Mouse (Mus musculus): ENCODE measurements around the gene Ttyh2. TPM values are rescaled to one million over a fixed set of nuclear protein-coding genes. Genes with fewer than 3 reads are reported as not detected.

The Ttyh2 gene
- polyA plus RNA-seq, 1 experiment from 2014 or later, result 17.3 TPM

- H3K27ac ChIP-seq (ENCODE audit: low read length), result no peak overlapping the region
- peak overlapping the region; percentile 38 for H3K9ac ChIP-seq (ENCODE audit: low read length)
- ATAC-seq (ENCODE audit: insufficient read depth, low FRiP score), result no peak
- H3K4me2 ChIP-seq (ENCODE audit: low read depth, low read length), result 0 out of 2 replicates have a peak overlapping the region, but pooled peaks have one; percentile 14
- no peak overlapping the region for H3K4me3 ChIP-seq (replicated peaks; ENCODE audit: low read length)
- H3K27me3 ChIP-seq (ENCODE audit: control insufficient read depth, insufficient read depth, low read length), result no peaks in the 10 kb centered on the region
- H3K36me3 ChIP-seq (ENCODE audit: control insufficient read depth, insufficient read depth, low read length), result no peaks in the 10 kb centered on the region
- 35% methylated on average over 11 of the region's 11 CpGs for WGBS
- no peaks in the 10 kb centered on the region for H3K9me3 ChIP-seq (replicated peaks; ENCODE audit: control insufficient read depth, low read length)
- no peaks in the 10 kb centered on the region for H3K4me1 ChIP-seq (ENCODE audit: control insufficient read depth, insufficient read depth, low read length)
Measured at GRCm38 (mm10) chr11:114736913-114737624, 61.8 kb downstream of the Ttyh2 start.

GRCm38 (mm10) chr11:114740598-114740997, 65.4 kb downstream of the Ttyh2 start:
- Histone ChIP-seq H3K9ac (ENCODE audit: low read length) (no peak overlapping the region), H3K4me1 (ENCODE audit: control insufficient read depth, insufficient read depth, low read length) (no peaks in the 10 kb centered on the region; the same call in 1 of the 2 replicates), H3K27me3 (ENCODE audit: control insufficient read depth, insufficient read depth, low read length) (no peaks in the 10 kb centered on the region), H3K4me3 (replicated peaks; ENCODE audit: low read length) (no peak overlapping the region), H3K9me3 (replicated peaks; ENCODE audit: control insufficient read depth, low read length) (no peaks in the 10 kb centered on the region), H3K36me3 (ENCODE audit: control insufficient read depth, insufficient read depth, low read length) (no peaks in the 10 kb centered on the region), H3K27ac (ENCODE audit: low read length) (no peak overlapping the region), H3K4me2 (ENCODE audit: low read depth, low read length) (no peak overlapping the region)
- WGBS, result 43% methylated on average over 10 of the region's 10 CpGs
- no peak for ATAC-seq (ENCODE audit: insufficient read depth, low FRiP score)

GRCm38 (mm10) chr11:114741451-114741850, 66.2 kb downstream of the Ttyh2 start:
- ATAC-seq (ENCODE audit: insufficient read depth, low FRiP score), result no peak
- Histone ChIP-seq H3K4me3 (replicated peaks; ENCODE audit: low read length) (no peak overlapping the region), H3K36me3 (ENCODE audit: control insufficient read depth, insufficient read depth, low read length) (no peaks in the 10 kb centered on the region), H3K27me3 (ENCODE audit: control insufficient read depth, insufficient read depth, low read length) (no peaks in the 10 kb centered on the region), H3K4me1 (ENCODE audit: control insufficient read depth, insufficient read depth, low read length) (no peaks in the 10 kb centered on the region; the same call in 1 of the 2 replicates), H3K4me2 (ENCODE audit: low read depth, low read length) (no peak overlapping the region), H3K9me3 (replicated peaks; ENCODE audit: control insufficient read depth, low read length) (no peaks in the 10 kb centered on the region), H3K9ac (ENCODE audit: low read length) (no peak overlapping the region), H3K27ac (ENCODE audit: low read length) (no peak overlapping the region)
- WGBS, result 40% methylated on average over 6 of the region's 6 CpGs

- peak overlapping the region; percentile 9 for H3K4me2 ChIP-seq (ENCODE audit: low read depth, low read length)
- no peak overlapping the region for H3K27ac ChIP-seq (ENCODE audit: low read length)
- peak; percentile 27; the same call in 1 of the 2 replicates for ATAC-seq (ENCODE audit: insufficient read depth, low FRiP score)
- 1% methylated on average over 12 of the region's 12 CpGs for WGBS
- H3K27me3 ChIP-seq (ENCODE audit: control insufficient read depth, insufficient read depth, low read length), result no peaks in the 10 kb centered on the region
- H3K9me3 ChIP-seq (replicated peaks; ENCODE audit: control insufficient read depth, low read length), result no peaks in the 10 kb centered on the region
- 0 out of 2 replicates have a peak overlapping the region, but pooled peaks have one; percentile 2 for H3K4me3 ChIP-seq (replicated peaks; ENCODE audit: low read length)
- H3K36me3 ChIP-seq (ENCODE audit: control insufficient read depth, insufficient read depth, low read length), result no peaks in the 10 kb centered on the region
- H3K9ac ChIP-seq (ENCODE audit: low read length), result peak overlapping the region; percentile 55; the same call in 1 of the 2 replicates
- no peaks in the 10 kb centered on the region; the same call in 1 of the 2 replicates for H3K4me1 ChIP-seq (ENCODE audit: control insufficient read depth, insufficient read depth, low read length)
Measured at GRCm38 (mm10) chr11:114745134-114745533, 69.9 kb downstream of the Ttyh2 start.

DNA sequence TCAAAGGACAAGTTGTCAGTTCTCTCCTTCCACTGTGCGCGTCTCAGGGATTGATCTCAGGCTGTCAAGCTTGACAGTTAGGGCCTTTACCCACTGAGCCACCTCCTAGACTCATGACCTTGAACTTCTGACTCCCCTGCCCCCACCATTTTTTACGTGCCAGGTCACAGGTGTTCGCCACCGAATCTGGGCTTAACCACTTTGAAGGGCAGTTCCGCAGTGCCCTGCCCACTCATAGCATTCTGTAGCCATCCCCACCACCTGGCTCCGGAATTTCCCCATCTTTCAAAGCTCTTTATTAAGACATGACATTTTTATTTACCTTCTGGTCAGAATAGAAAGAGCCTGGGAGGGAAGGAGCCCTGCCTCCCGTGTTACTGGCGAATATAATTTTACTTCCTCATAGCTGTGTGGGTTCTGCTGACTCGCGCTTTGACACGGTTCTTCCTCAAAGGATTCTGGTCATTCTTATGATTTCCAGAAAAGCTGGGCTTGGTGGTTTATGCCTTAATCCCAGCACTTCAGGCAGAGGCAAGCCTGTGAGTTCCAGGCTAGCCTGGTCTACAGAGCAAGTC, 72.4 kb downstream of the Ttyh2 start:
- peak; percentile 53; the same call in 1 of the 2 replicates for ATAC-seq (ENCODE audit: insufficient read depth, low FRiP score)
- WGBS, result 41% methylated on average over 12 of the region's 12 CpGs
- no peak overlapping the region for H3K4me2 ChIP-seq (ENCODE audit: low read depth, low read length)

GRCm38 (mm10) chr11:114764820-114765818, 89.9 kb downstream of the Ttyh2 start, which contains the start of gene Kif19a:
Kif19a (plus strand) TSS chr11:114765388.
- 3% methylated on average over 51 of the region's 51 CpGs for WGBS

More for the DNA sequence above, 72.4 kb downstream of the Ttyh2 start:
- Histone ChIP-seq H3K27me3 (ENCODE audit: control insufficient read depth, insufficient read depth, low read length) (no peaks in the 10 kb centered on the region), H3K9me3 (replicated peaks; ENCODE audit: control insufficient read depth, low read length) (no peaks in the 10 kb centered on the region), H3K9ac (ENCODE audit: low read length) (no peak overlapping the region), H3K4me1 (ENCODE audit: control insufficient read depth, insufficient read depth, low read length) (no peaks in the 10 kb centered on the region; the same call in 1 of the 2 replicates), H3K4me3 (replicated peaks; ENCODE audit: low read length) (no peak overlapping the region), H3K36me3 (ENCODE audit: control insufficient read depth, insufficient read depth, low read length) (no peaks in the 10 kb centered on the region), H3K27ac (ENCODE audit: low read length) (peak overlapping the region; percentile 70)

GRCm38 (mm10) chr11:114769911-114770310, 94.7 kb downstream of the Ttyh2 start:
- Histone ChIP-seq H3K9me3 (replicated peaks; ENCODE audit: control insufficient read depth, low read length) (no peaks in the 10 kb centered on the region), H3K27me3 (ENCODE audit: control insufficient read depth, insufficient read depth, low read length) (peaks cover 3% of the 10 kb centered on the region; the same call in 1 of the 2 replicates), H3K36me3 (ENCODE audit: control insufficient read depth, insufficient read depth, low read length) (no peaks in the 10 kb centered on the region), H3K4me1 (ENCODE audit: control insufficient read depth, insufficient read depth, low read length) (peaks cover 10% of the 10 kb centered on the region; the same call in 1 of the 2 replicates), H3K4me2 (ENCODE audit: low read depth, low read length) (no peak overlapping the region), H3K9ac (ENCODE audit: low read length) (no peak overlapping the region), H3K27ac (ENCODE audit: low read length) (no peak overlapping the region), H3K4me3 (replicated peaks; ENCODE audit: low read length) (no peak overlapping the region)
- WGBS, result 36% methylated on average over 6 of the region's 6 CpGs
- no peak for ATAC-seq (ENCODE audit: insufficient read depth, low FRiP score)

More at GRCm38 (mm10) chr11:114764820-114765818, 89.9 kb downstream of the Ttyh2 start, which contains the start of gene Kif19a:
- Histone ChIP-seq H3K4me2 (ENCODE audit: low read depth, low read length) (peak within 1 kb of the TSS; percentile 99), H3K9me3 (replicated peaks; ENCODE audit: control insufficient read depth, low read length) (no peaks in the 10 kb centered on the region), H3K27ac (ENCODE audit: low read length) (no peak within 1 kb of the TSS), H3K4me3 (replicated peaks; ENCODE audit: low read length) (peak within 1 kb of the TSS; percentile 57), H3K4me1 (ENCODE audit: control insufficient read depth, insufficient read depth, low read length) (peaks cover 11% of the 10 kb centered on the region; the same call in 1 of the 2 replicates), H3K9ac (ENCODE audit: low read length) (peak within 1 kb of the TSS; percentile 67), H3K27me3 (ENCODE audit: control insufficient read depth, insufficient read depth, low read length) (peaks cover 3% of the 10 kb centered on the region; the same call in 1 of the 2 replicates), H3K36me3 (ENCODE audit: control insufficient read depth, insufficient read depth, low read length) (no peaks in the 10 kb centered on the region)
- peak; percentile 84 for ATAC-seq (ENCODE audit: insufficient read depth, low FRiP score)
